8 mouse cellular contexts compared by ENCODE assay signal in the genomic region with DNA sequence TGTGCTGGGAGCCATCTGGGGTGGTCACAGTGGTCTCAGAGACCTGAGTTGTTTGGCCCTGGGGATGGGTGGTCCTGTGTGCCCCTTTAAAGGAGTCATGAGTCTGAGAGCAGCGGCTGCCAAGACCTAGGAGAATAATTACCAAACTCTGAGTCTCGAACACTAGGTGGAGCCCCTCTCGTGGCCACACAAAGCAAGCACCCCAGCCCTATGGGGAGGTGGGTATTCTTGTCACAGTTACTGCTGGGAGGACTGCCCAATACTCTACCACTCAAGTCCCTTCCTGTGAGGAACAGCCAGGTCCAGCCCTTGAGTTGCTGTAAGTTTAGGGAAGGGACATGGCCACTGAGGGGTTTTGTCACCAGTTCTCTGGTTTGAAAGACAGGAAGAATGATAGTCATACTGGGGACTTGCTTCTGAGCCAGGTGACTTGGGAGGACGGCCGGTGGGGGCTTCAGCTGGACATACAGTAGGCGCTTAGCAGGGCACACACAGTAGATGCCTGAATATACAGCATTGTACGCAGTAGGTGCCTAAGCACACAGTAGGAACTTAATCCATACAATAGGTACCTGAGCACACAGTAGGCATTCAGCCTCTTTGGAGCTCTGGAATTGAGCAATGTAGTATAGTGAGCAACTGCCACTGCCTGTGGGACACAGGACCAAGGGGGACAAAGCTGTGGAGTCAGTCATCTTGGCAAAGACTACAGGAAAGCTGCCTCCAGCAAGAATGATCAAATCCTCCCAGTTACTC. TPM values are rescaled to one million over a fixed set of nuclear protein-coding genes. Genes with fewer than 3 reads are reported as not detected.
DNase-seq lines count a peak whose midpoint lies in the region; ATAC-seq and TF ChIP-seq lines count a peak whose summit lies in the region.

No protein-coding gene starts in this region.

- no peak for ATAC-seq in cerebellum, adult (ENCODE audit: insufficient number of reproducible peaks, low FRiP score, low TSS enrichment)
- ATAC-seq in embryonic facial prominence, embryonic 15.5 days (ENCODE audit: insufficient number of reproducible peaks, low FRiP score, low TSS enrichment, low read depth): 0 out of 2 replicates have a peak, but pooled peaks have one; percentile 17

- H3K36me3 ChIP-seq in E14TG2a.4 (ENCODE audit: insufficient read depth, low read length): no peaks in the 10 kb centered on the region
- H3K36me3 ChIP-seq in embryonic facial prominence, embryonic 15.5 days: no peaks in the 10 kb centered on the region

- H3K4me3 ChIP-seq in E14TG2a.4 (replicated peaks; ENCODE audit: low read length): no peak overlapping the region
- no peak overlapping the region for H3K4me3 ChIP-seq in embryonic facial prominence, embryonic 15.5 days (replicated peaks)

- peaks cover 21% of the 10 kb centered on the region for H3K4me1 ChIP-seq in E14TG2a.4 (replicated peaks; ENCODE audit: low read depth, low read length)
- H3K4me1 ChIP-seq in embryonic facial prominence, embryonic 15.5 days: peaks cover 28% of the 10 kb centered on the region

- 0 out of 2 replicates have a peak overlapping the region, but pooled peaks have one; percentile 58 for H3K27ac ChIP-seq in embryonic facial prominence, embryonic 15.5 days (replicated peaks)

- H3K4me2 ChIP-seq in embryonic facial prominence, embryonic 15.5 days (replicated peaks): no peak overlapping the region

- H3K9me3 ChIP-seq in E14TG2a.4 (ENCODE audit: low read length): no peaks in the 10 kb centered on the region
- no peaks in the 10 kb centered on the region for H3K9me3 ChIP-seq in embryonic facial prominence, embryonic 15.5 days (replicated peaks)

- WGBS in embryonic facial prominence, embryonic 15.5 days: 44% methylated on average over 7 of the region's 7 CpGs

- peak; percentile 55 to 62 for DNase-seq in cerebellum, postnatal 14 days
- peak; percentile 43 for DNase-seq in induced T-regulatory cell, adult 2 months (ENCODE audit: low read depth)
- DNase-seq in lung, adult 18-20 months: peak; percentile 66 to 82
- peak; percentile 51 for DNase-seq in retina, postnatal 7 days (ENCODE audit: low read depth, low spot score)
- DNase-seq in c-Kit-positive CD71-positive TER-119-positive erythroid progenitor cells, embryonic 14.5 days (ENCODE audit: low spot score): no peak

- H3K27me3 ChIP-seq in E14TG2a.4 (ENCODE audit: insufficient read depth, low read length): peaks cover 60% of the 10 kb centered on the region
- H3K27me3 ChIP-seq in embryonic facial prominence, embryonic 15.5 days: no peaks in the 10 kb centered on the region

- peak; percentile 31 for TF ChIP-seq CTCF in E14TG2a.4 (conservative IDR thresholded peaks at IDR 0.05; ENCODE audit: low read length)

- H3K9ac ChIP-seq in embryonic facial prominence, embryonic 15.5 days: no peak overlapping the region

RNA-seq across cellular contexts. Expression of a gene that starts 25.9 kb away (rescaled TPM):
- 44.2 and 45.1 TPM in 2 replicates for polyA plus RNA-seq in embryonic facial prominence, embryonic 15.5 days (2015; fragmentation: Nextera tagmentation; extraction: Ambion mirVana)

RNA-seq across cellular contexts. Expression of a gene that starts 26.1 kb away (rescaled TPM):
- 141 and 146 TPM in 2 replicates for polyA plus RNA-seq in embryonic facial prominence, embryonic 15.5 days (2015; fragmentation: Nextera tagmentation; extraction: Ambion mirVana)

RNA-seq across cellular contexts. Expression of a gene that starts 31.7 kb away (rescaled TPM):
- 191 and 202 TPM in 2 replicates for polyA plus RNA-seq in embryonic facial prominence, embryonic 15.5 days (2015; fragmentation: Nextera tagmentation; extraction: Ambion mirVana)

RNA-seq across cellular contexts. Expression of a gene that starts 37.4 kb away (rescaled TPM):
- 32.0 and 34.6 TPM in 2 replicates for polyA plus RNA-seq in embryonic facial prominence, embryonic 15.5 days (2015; fragmentation: Nextera tagmentation; extraction: Ambion mirVana)

RNA-seq across cellular contexts. Expression of a gene that starts 54.4 kb away (rescaled TPM):
- 0.36 and 0.43 TPM in 2 replicates for polyA plus RNA-seq in embryonic facial prominence, embryonic 15.5 days (2015; fragmentation: Nextera tagmentation; extraction: Ambion mirVana)
